Mouse (Mus musculus): ENCODE measurements at regions not wholly inside any gene's neighbourhood (a gene's known extent, or its start where the extent isn't known, plus 50 kb on each side); places are given as distances from the start of the nearest gene placed in this dataset.
A peak's percentile ranks its signal among the peaks of the same experiment; 100 is the strongest.

DNA sequence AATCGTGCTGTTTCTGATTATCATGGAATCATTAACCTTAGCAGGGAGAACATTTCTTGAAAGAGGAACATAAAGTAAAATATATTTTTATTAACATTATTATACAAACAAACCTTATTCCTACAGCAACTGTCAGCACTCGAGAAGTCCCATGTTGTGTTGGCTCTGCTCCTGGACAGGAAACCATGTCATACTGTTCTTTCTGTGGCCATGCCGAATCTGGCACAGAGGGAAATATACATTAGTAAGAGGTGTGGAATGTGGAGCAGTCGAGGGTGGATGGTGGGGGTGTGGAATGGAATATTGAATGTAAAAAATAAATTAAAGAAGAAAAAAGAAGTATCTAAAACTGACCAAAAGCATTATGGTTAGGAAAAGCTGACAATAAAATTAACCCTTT, 342.1 kb upstream of the Pmfbp1 start:
- no peak for DNase-seq (ENCODE audit: low read depth, low spot score)

GRCm38 (mm10) chr8:109155489-109155888, 338.3 kb upstream of the Pmfbp1 start:
- no peak for DNase-seq (ENCODE audit: low read depth, low spot score)

- DNase-seq (ENCODE audit: low read depth, low spot score), result no peak
These were observed 337.8 kb upstream of the Pmfbp1 start for GRCm38 (mm10) chr8:109156016-109156415.

DNA sequence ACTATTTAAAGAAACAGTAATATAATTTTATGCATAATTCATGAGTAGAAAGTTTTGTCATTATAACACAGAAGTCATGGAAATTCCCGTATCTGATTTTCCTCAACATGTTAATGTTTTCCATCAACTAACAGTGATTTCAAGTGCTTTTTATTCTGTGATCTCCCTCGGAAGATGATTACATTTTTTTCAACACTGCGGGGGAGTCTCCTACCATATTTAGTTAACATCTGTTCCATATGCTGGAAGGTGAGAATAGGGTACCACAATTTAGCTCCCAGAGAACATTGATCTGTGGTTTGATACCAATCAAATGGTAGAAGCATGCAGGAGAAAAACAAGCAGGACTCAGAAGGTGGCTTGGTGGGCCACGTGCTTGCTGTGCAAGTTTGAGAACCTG, 321.1 kb upstream of the Pmfbp1 start:
- no peak for DNase-seq (ENCODE audit: low read depth, low spot score)

DNA sequence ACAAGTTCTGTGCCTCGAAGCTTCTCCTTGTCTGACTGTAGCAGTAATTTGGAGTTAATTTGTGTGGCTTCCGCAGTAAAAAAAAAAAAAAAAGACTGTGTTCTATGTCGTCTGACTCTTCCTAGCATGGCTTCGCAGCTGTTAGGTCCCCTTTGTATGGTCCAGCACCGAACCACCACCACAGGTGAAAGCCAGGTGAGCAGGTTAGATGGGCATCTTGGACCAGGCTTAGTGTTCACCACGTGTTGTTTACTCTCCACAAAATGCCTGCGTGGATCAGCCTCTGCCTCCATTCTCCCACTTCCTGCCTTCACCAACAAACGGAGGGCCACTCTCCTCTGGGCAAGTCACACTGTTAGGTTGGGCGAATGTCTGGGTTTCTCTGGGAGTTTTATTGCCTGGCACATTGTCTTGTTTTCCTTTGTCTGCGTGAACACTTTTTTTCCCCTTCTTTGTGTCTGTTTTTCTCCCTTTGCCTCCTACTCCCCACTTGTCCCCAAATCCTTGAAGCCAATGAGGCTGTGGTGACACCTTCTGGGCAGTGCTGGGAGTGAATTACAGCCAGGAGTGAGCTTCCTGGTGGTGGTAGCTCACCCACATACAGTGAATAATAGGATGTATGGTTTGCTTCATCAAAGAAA, 308.1 kb upstream of the Pmfbp1 start:
- no peak for DNase-seq (ENCODE audit: low read depth, low spot score)

GRCm38 (mm10) chr8:109187617-109188016, 306.2 kb upstream of the Pmfbp1 start:
- no peak for DNase-seq (ENCODE audit: low read depth, low spot score)

DNA sequence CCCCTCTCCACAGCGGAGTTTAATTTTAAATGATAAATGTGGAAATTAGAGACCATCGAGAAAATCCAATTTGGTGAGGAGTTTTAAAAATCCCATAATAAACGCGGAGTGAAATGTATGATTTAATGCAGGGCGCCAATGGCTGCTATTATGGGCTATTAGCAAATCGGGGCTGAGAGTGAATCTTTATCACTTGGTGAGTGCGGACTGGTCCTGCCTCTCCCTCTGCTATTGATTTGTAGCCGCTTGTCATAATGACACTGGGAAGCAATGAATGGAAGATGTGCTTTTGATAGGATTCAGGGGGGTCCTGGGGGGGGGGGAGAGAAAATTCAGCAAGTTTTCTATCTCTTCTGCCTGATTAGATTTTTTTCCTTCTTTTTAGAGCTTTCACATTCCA, 279.6 kb upstream of the Pmfbp1 start:
- DNase-seq (ENCODE audit: low read depth, low spot score), result no peak

GRCm38 (mm10) chr8:109216318-109216717, 277.5 kb upstream of the Pmfbp1 start:
- no peak for DNase-seq (ENCODE audit: low read depth, low spot score)

GRCm38 (mm10) chr8:109217326-109217725, 276.5 kb upstream of the Pmfbp1 start:
- DNase-seq (ENCODE audit: low read depth, low spot score), result no peak

DNA sequence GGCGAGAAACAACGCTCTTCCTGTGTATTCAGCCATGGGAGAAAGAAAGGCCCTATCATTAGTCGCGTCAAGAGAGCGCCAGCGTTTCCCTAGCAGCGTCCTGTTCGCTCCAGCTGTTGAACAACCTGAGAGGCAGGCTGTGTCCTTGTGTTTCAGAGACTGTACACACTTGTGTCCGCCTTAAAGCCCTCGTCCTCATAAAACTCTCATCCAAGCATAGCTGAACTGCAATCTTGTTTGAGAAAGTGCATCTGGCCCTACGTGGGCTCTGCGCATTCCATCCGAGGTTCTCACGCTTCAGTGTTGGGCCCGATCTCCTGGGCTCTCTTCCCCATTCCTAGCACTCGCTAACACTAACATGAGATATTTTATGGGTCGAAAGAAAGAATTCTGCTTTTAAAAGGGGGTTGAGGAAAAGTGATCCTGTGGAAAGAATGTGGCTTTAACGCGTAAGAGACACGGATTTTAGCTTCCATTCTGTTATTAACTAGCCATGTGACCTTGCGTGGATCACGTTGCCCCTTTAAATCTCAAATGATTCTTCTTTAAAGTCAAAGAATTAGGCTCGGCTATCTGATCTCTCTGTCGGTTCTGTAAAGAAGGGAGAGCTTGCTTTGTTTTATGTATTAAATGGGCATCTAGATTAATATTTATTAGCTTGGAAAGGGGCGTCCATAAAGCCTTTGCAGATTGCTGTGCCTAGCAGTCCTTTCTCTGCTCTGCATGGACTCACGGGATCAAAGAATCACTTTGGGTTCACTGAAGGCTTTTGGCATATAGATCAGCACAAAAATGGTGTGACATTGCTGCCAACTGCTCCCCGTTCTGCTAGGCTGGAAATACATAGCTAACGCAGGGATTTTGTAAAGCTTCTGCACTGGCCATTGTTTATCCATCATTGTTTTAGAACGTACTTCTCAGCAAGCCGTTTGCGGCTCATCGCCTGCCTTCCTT, 261.3 kb upstream of the Pmfbp1 start:
- DNase-seq (ENCODE audit: low read depth, low spot score), result no peak

DNA sequence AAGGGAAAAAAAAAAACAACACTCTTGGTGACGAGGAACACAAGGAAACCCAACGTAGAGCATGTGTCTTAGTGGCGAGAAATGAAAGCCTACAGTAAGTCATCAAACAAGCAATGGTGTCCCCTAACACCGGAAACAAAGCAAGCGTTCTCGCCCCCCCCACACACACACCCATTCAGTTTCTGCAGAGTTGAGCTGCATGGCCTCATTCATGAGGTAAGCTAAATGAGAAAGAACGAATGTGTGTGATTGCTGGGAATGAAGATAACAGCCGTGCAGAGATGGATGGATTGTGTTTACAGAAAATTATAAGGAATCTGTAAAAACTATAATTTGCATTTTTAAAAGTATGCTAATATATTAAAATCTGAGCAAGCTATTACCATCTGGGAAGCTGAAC, 248.3 kb upstream of the Pmfbp1 start:
- no peak for DNase-seq (ENCODE audit: low read depth, low spot score)

DNA sequence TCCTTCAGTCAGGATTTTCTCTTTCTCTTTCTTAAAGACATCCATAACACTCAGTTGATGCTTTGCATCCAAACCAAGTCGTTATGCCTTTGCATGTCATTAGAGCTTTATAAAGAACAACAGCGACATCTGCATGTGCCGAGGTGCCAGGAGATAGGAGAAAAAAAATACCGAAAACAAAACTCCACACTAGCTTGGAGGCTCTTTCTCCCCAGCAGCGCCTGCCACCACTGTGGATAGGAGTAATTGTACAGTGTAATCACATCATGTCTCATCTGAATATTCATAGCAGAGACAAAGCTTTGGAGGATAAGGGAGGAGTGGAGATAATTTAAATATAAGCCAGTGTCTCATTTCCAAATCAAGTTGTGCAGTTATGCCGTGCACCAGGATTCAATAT, 246.0 kb upstream of the Pmfbp1 start:
- DNase-seq (ENCODE audit: low read depth, low spot score), result no peak

DNA sequence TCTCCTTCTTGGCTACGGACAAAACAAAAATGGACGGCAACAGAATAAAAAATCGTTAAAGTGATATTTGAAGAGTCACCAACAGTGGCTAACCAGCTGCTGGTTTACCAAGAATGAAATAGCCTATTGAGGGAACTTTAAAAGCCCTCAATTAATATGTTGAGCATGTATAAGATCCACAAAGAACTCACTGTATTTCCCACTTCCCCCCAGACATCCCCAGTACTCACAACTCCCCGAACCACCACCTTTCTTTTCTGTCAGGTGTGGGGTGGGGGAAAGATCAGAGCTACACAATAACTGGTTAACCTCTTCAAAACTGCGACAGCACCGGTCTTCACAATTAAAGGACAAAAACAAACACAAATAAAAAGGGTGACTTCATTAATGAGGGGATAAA, 245.5 kb upstream of the Pmfbp1 start:
- DNase-seq (ENCODE audit: low read depth, low spot score), result no peak

DNA sequence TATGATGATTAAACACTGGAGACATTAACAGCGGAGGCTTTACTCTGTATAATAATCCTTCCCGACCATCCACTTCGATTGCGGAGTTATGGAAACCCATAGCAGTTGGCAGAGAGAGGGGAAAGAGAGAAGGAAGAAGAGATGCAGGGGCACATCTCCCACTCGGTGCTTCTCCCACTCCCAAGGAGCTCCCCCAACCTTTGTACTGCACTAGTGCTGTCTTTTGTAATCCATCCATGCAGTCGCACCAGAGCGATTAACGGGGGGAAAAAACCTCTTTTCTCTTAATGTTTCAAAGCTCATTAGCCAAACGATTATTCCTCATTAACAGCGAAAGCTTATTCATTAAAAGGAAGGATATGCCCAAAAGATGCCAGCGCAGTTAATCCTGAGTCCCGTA, 244.6 kb upstream of the Pmfbp1 start:
- DNase-seq (ENCODE audit: low read depth, low spot score), result no peak

DNA sequence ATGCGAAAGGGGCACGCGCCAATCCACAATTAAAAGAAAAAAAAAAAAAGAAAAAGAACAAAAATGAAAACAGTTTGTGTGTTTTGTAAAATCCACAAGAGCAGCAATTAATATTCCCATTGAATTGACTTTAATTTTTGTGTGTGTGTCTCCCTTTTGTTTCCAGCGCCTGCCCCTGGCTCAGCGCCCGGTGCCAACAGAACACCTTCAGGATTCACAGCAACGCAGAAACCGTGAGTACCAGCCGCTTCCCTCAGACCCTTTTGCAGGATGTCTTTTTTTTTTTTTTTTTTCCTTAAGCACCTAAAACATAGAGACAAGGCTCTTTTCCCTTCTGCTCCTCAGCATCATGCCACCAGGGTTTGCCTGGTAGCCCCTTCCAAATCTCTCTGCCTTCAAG, 244.1 kb upstream of the Pmfbp1 start:
- no peak for DNase-seq (ENCODE audit: low read depth, low spot score)

GRCm38 (mm10) chr8:109250551-109250950, 243.3 kb upstream of the Pmfbp1 start:
- DNase-seq (ENCODE audit: low read depth, low spot score), result no peak

GRCm38 (mm10) chr8:109251360-109251798, 242.4 kb upstream of the Pmfbp1 start:
- no peak for DNase-seq (ENCODE audit: low read depth, low spot score)

DNA sequence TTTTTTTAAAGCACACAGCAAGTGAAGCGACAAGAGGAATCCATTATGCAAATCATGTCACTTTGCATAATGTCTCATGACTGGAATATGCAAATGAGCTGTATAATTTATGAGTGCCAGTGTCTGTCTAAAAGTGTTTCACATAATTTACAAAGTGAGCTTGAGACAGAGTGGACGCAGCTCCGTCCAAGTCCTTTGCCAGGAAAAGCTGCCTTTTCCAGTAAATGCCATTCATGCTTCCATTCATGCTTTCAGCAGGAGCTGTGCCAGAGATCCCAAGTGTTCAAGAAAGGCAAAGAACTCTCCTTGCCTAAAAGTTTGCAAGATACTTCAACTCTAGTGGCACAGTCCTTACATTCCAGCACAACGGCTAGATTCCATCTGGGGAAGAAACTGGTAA, 241.4 kb upstream of the Pmfbp1 start:
- no peak for DNase-seq (ENCODE audit: low read depth, low spot score)

GRCm38 (mm10) chr8:109279129-109279528, 214.7 kb upstream of the Pmfbp1 start:
- peak; percentile 16 for DNase-seq (ENCODE audit: low read depth, low spot score)

DNA sequence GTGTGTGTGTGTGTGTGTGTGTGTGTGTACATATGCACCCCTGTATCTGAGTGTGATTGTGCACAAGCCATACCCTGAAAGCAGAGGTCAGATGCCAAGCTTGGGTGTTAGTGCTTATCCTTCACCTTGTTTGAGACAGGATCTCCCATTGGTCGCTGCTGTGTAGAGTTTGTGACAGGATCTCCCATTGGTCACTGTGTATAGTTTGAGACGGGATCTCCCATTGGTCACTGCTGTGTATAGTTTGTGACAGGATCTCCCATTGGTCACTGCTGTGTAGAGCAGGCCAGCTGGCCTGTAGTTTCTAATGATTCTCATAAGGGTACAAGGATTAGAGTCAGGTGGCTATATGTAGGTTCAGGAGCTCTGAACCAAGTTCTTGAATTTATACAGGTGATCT, 213.3 kb upstream of the Pmfbp1 start:
- no peak for DNase-seq (ENCODE audit: low read depth, low spot score)

DNA sequence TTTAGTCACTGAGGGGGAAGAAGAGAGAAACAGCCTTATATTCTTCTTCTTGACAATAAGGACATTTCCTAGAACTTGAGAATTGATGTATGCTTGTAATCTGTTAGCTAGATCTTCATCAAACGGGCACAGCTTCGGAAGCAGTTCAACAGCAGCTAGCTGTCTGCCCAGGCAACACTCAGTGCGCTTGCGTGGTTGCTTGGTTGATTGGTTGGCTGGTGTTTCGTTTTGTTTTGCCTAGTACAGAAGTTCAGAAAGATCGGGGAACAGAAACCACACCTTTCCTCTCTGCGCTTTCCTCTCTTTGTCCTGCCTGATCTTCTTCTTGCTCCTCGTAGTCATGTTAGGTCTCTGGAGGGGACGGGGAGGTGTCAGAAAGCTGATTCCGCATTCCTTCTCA, 212.2 kb upstream of the Pmfbp1 start:
- DNase-seq (ENCODE audit: low read depth, low spot score), result no peak

DNA sequence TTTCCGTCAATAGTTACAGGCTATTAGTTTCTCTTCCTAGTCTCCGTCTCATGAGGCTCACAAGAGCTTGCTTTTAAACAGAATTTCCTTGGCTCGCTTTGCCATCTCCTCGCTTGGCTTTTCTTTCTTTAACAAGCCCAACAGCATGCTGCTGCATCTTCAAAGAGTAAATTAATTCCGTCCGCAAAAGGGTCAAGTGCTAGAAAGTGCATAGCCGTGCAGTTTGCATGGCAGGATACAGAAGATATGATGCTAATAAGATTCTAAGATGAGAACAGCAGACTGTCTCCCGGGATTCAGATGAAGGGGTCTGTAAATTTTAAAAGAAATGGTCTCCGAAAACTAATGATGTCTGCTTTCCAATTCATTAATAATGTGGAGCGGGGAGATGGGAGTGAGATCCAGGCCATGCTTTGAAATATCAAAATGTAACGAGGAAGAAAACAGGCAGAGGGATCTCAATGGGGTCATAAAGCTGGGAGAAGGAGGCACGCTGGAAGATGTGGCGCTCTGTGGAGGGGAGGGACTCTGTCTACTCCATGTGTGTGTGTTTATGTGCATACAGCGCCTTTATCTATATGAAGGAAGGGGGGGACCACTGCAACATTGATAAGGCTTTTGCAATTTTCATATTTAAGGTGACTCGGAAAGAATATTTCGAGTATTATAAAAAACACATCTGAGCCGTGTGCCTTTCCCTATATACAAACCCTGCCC, 183.0 kb upstream of the Pmfbp1 start:
- DNase-seq (ENCODE audit: low read depth, low spot score), result no peak

Data from CD4-positive, CD25-positive, alpha-beta regulatory T cell, adult 2 months (primary cell).